Comparison of ENCODE assay signal across 8 mouse cellular contexts in genomic region chr13:36731016-36731930, GRCm38 (mm10). TPM values are rescaled to one million over a fixed set of nuclear protein-coding genes. Genes with fewer than 3 reads are reported as not detected.
DNase-seq lines count a peak whose midpoint lies in the region; ATAC-seq and TF ChIP-seq lines count a peak whose summit lies in the region.

No protein-coding gene starts in this region.

- H3K4me1 ChIP-seq in heart, postnatal 0 days (ENCODE audit: control insufficient read depth, insufficient read depth): peaks cover 14% of the 10 kb centered on the region; the same call in 1 of the 2 replicates
- peaks cover 59% of the 10 kb centered on the region for H3K4me1 ChIP-seq in midbrain, embryonic 10.5 days
- peaks cover 23% of the 10 kb centered on the region for H3K4me1 ChIP-seq in stomach, embryonic 16.5 days (ENCODE audit: control insufficient read depth, insufficient read depth, low read length)

- no peak for TF ChIP-seq EP300 in heart, postnatal 0 days (IDR thresholded peaks at IDR 0.05; ENCODE audit: low read depth)

- H3K9ac ChIP-seq in heart, postnatal 0 days (replicated peaks; ENCODE audit: low read depth, low read length): no peak overlapping the region
- 0 out of 2 replicates have a peak overlapping the region, but pooled peaks have one; percentile 10 for H3K9ac ChIP-seq in stomach, embryonic 16.5 days (ENCODE audit: low read length)

- 13% methylated on average over 34 of the region's 34 CpGs for WGBS in heart, postnatal 0 days
- WGBS in midbrain, embryonic 10.5 days: 1% methylated on average over 34 of the region's 34 CpGs
- WGBS in stomach, embryonic 16.5 days: 6% methylated on average over 34 of the region's 34 CpGs

- H3K36me3 ChIP-seq in heart, postnatal 0 days (replicated peaks; ENCODE audit: control insufficient read depth, insufficient read depth, low read length): no peaks in the 10 kb centered on the region
- no peaks in the 10 kb centered on the region for H3K36me3 ChIP-seq in midbrain, embryonic 10.5 days
- no peaks in the 10 kb centered on the region for H3K36me3 ChIP-seq in stomach, embryonic 16.5 days (ENCODE audit: control insufficient read depth, insufficient read depth, low read length)

- H3K9me3 ChIP-seq in heart, postnatal 0 days (replicated peaks; ENCODE audit: control insufficient read depth, low read length): no peaks in the 10 kb centered on the region
- H3K9me3 ChIP-seq in midbrain, embryonic 10.5 days (replicated peaks): no peaks in the 10 kb centered on the region
- H3K9me3 ChIP-seq in stomach, embryonic 16.5 days (replicated peaks; ENCODE audit: control insufficient read depth, low read length): peaks cover 4% of the 10 kb centered on the region; the same call in 1 of the 2 replicates

- peak; percentile 40 for DNase-seq in urinary bladder, postnatal 14 days (ENCODE audit: low spot score)
- DNase-seq in urinary bladder, adult 2 months (ENCODE audit: low spot score): no peak
- peak; percentile 73 for DNase-seq in embryo, embryonic 10.5 days (ENCODE audit: low spot score)
- DNase-seq in heart, postnatal 0 days (ENCODE audit: low spot score): no peak
- peak; percentile 38 to 48 for DNase-seq in kidney, postnatal 36 days
- DNase-seq in midbrain, embryonic 10.5 days (ENCODE audit: low spot score): peak; percentile 55
- DNase-seq in adrenal gland, postnatal 4 days (ENCODE audit: low spot score in 2 of 2): no peak

- H3K27me3 ChIP-seq in heart, postnatal 0 days (ENCODE audit: control insufficient read depth, insufficient read depth, low read length): peaks cover 95% of the 10 kb centered on the region
- peaks cover 97% of the 10 kb centered on the region for H3K27me3 ChIP-seq in midbrain, embryonic 10.5 days (ENCODE audit: low read depth, poor library complexity, severe bottlenecking)
- H3K27me3 ChIP-seq in stomach, embryonic 16.5 days (ENCODE audit: control insufficient read depth, insufficient read depth, low read length): peaks cover 80% of the 10 kb centered on the region

- ATAC-seq in heart, postnatal 0 days (ENCODE audit: insufficient read depth, low read depth): no peak; the same call in 1 of the 2 replicates
- no peak for ATAC-seq in stomach, embryonic 16.5 days (ENCODE audit: insufficient read depth, low FRiP score)

- H3K4me2 ChIP-seq in heart, postnatal 0 days (ENCODE audit: low read depth, low read length): peak overlapping the region; percentile 64
- H3K4me2 ChIP-seq in stomach, embryonic 16.5 days (ENCODE audit: low read depth, low read length): peak overlapping the region; percentile 65

- peak overlapping the region; percentile 40 for H3K4me3 ChIP-seq in heart, postnatal 0 days (ENCODE audit: low read depth, low read length)
- H3K4me3 ChIP-seq in midbrain, embryonic 10.5 days: peak overlapping the region; percentile 58
- H3K4me3 ChIP-seq in stomach, embryonic 16.5 days (replicated peaks; ENCODE audit: low read length): peak overlapping the region; percentile 41

- H3K27ac ChIP-seq in heart, postnatal 0 days (ENCODE audit: low read depth): no peak overlapping the region
- H3K27ac ChIP-seq in midbrain, embryonic 10.5 days (replicated peaks): peak overlapping the region; percentile 75
- no peak overlapping the region for H3K27ac ChIP-seq in stomach, embryonic 16.5 days (ENCODE audit: low read length)

- TF ChIP-seq CTCF in heart, postnatal 0 days (IDR thresholded peaks at IDR 0.05; ENCODE audit: low read depth): no peak

RNA-seq across cellular contexts. Expression of gene Nrn1, which starts 3.7 kb away (rescaled TPM):
- 39.9 and 51.6 TPM in 2 replicates for polyA plus RNA-seq in urinary bladder, adult 2 months (2012; rRNA removed)
- total RNA-seq in heart, postnatal 0 days (2014; rRNA removed; ENCODE audit: low replicate concordance): 6.4 and 10.6 TPM in 2 replicates
- 2.4 and 2.8 TPM in 2 replicates for polyA plus RNA-seq in heart, postnatal 0 days (2015; fragmentation: Nextera tagmentation; extraction: Ambion mirVana)
- 13.7 and 23.4 TPM in 2 replicates for polyA plus RNA-seq in midbrain, embryonic 10.5 days (2016; fragmentation: Nextera tagmentation; extraction: Ambion mirVana)
- polyA plus RNA-seq in stomach, embryonic 16.5 days (2015; fragmentation: Nextera tagmentation; extraction: Ambion mirVana): 9.0 and 10.4 TPM in 2 replicates
- total RNA-seq in adrenal gland, postnatal 4 days (2021): 10 to 100 TPM in 1 of 2 experiments, 1 to 10 TPM in 1; 3.5 to 17.2 TPM

Comparison
In these comparisons a context has a peak if more than half of its experiments do, and no peak if none do; other contexts are left out.
1. DNase-seq: peak in urinary bladder, postnatal 14 days (single experiment), embryo, embryonic 10.5 days (single experiment), kidney, postnatal 36 days (2 of 2) and midbrain, embryonic 10.5 days (single experiment); none in urinary bladder, adult 2 months (single experiment), heart, postnatal 0 days (single experiment) and adrenal gland, postnatal 4 days (0 of 2).
2. Peak in every context shown above with its lines, with median percentiles within 50 percentile points of each other: H3K4me3 ChIP-seq.